Mouse (Mus musculus) megakaryocyte progenitor cell, adult 5-6 weeks (primary cell): ENCODE measurements at regions not wholly inside any gene's neighbourhood (a gene's known extent, or its start where the extent isn't known, plus 50 kb on each side); places are given as distances from the start of the nearest gene placed in this dataset.

Experiments
- ATAC-seq: replicated peaks from 2 replicates; pipeline ENCODE4 v1.8.0; 2016; ENCODE audit warnings: mild to moderate bottlenecking, moderate TSS enrichment, inconsistent platforms; ENCODE audit not compliant: poor library complexity

GRCm38 (mm10) chr2:80969354-80969753 is 352.3 kb downstream of the Nup35 start:
- ATAC-seq = no peak

GRCm38 (mm10) chr2:80973217-80973616 is 356.2 kb downstream of the Nup35 start:
- no peak for ATAC-seq

DNA sequence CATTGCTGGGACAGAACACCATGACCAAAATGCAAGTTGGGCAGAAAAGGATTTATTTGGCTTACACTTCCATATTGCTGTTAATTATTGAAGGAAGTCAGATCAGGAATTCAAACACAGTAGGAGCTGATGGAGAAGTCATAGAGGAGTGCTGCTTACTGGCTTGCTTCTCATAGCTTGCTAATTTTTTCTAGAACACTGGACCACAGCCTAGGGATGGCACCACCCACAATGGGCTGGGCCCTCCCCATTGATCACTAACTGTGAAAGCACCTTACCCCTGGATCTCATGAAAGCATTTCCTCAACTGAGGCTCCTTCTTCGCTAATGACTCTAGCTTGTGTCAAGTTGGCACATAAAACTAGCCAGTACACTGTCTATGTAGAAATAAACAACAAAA is 381.3 kb downstream of the Nup35 start:
- ATAC-seq = no peak

- no peak for ATAC-seq
Measured at GRCm38 (mm10) chr2:81007071-81007470, 390.0 kb downstream of the Nup35 start.

- no peak for ATAC-seq
Measured at GRCm38 (mm10) chr2:81023620-81024019, 406.6 kb downstream of the Nup35 start.
